Mouse (Mus musculus): ENCODE results near the gene Gmfg. TPM values are rescaled to one million over a fixed set of nuclear protein-coding genes. Genes with fewer than 3 reads are reported as not detected.
A peak's percentile ranks its signal among the peaks of the same experiment; 100 is the strongest.

The Gmfg gene
- total and polyA plus RNA-seq, 2 experiments from 2014 or later, result 4.0 to 4.3 TPM

GRCm38 (mm10) chr7:28398000-28398399 lies 39.2 kb upstream of the Gmfg start:
- Histone ChIP-seq H3K27me3 (ENCODE audit: insufficient read depth, low read length) (no peaks in the 10 kb centered on the region), H3K9me3 (ENCODE audit: low read length) (no peaks in the 10 kb centered on the region), H3K4me2 (ENCODE audit: low read depth, low read length, poor library complexity, severe bottlenecking) (no peak overlapping the region), H3K9ac (replicated peaks; ENCODE audit: low read length, poor library complexity, severe bottlenecking) (no peak overlapping the region), H3K36me3 (ENCODE audit: insufficient read depth, low read length) (peaks cover 64% of the 10 kb centered on the region), H3K4me1 (ENCODE audit: insufficient read depth, low read length) (no peaks in the 10 kb centered on the region), H3K4me3 (ENCODE audit: low read depth, low read length) (no peak overlapping the region), H3K27ac (ENCODE audit: low read depth, low read length) (no peak overlapping the region)
- peak; percentile 63 for TF ChIP-seq CTCF (IDR thresholded peaks at IDR 0.05)
- DNase-seq (ENCODE audit: low spot score) (peak; percentile 69), ATAC-seq (ENCODE audit: low FRiP score) (no peak)
- WGBS, result 57% methylated on average over 3 of the region's 3 CpGs

- peaks cover 73% of the 10 kb centered on the region for H3K36me3 ChIP-seq (ENCODE audit: insufficient read depth, low read length)
Measured at GRCm38 (mm10) chr7:28398696-28399340, 38.4 kb upstream of the Gmfg start.

GRCm38 (mm10) chr7:28401030-28401429 lies 36.2 kb upstream of the Gmfg start:
- no peak overlapping the region for H3K27ac ChIP-seq (ENCODE audit: low read depth, low read length)
- 96% methylated on average over 1 of the region's 1 CpGs for whole genome bisulfite sequencing
- no peak for TF ChIP-seq CTCF (IDR thresholded peaks at IDR 0.05)

More at GRCm38 (mm10) chr7:28398696-28399340, 38.4 kb upstream of the Gmfg start:
- DNase-seq (ENCODE audit: low spot score) (no peak), ATAC-seq (ENCODE audit: low FRiP score) (no peak)
- Histone ChIP-seq H3K4me1 (ENCODE audit: insufficient read depth, low read length) (no peaks in the 10 kb centered on the region), H3K4me3 (ENCODE audit: low read depth, low read length) (no peak overlapping the region), H3K27me3 (ENCODE audit: insufficient read depth, low read length) (no peaks in the 10 kb centered on the region), H3K9ac (replicated peaks; ENCODE audit: low read length, poor library complexity, severe bottlenecking) (no peak overlapping the region), H3K9me3 (ENCODE audit: low read length) (no peaks in the 10 kb centered on the region), H3K27ac (ENCODE audit: low read depth, low read length) (no peak overlapping the region), H3K4me2 (ENCODE audit: low read depth, low read length, poor library complexity, severe bottlenecking) (no peak overlapping the region)
- 91% methylated on average over 10 of the region's 10 CpGs for WGBS
- no peak for TF ChIP-seq CTCF (IDR thresholded peaks at IDR 0.05)

GRCm38 (mm10) chr7:28401942-28402341 lies 35.3 kb upstream of the Gmfg start:
- H3K4me1 ChIP-seq (ENCODE audit: insufficient read depth, low read length), result no peaks in the 10 kb centered on the region
- peaks cover 82% of the 10 kb centered on the region for H3K36me3 ChIP-seq (ENCODE audit: insufficient read depth, low read length)
- H3K27ac ChIP-seq (ENCODE audit: low read depth, low read length), result no peak overlapping the region
- H3K9me3 ChIP-seq (ENCODE audit: low read length), result no peaks in the 10 kb centered on the region
- H3K9ac ChIP-seq (replicated peaks; ENCODE audit: low read length, poor library complexity, severe bottlenecking), result no peak overlapping the region
- 86% methylated on average over 3 of the region's 3 CpGs for WGBS
- no peak overlapping the region for H3K4me2 ChIP-seq (ENCODE audit: low read depth, low read length, poor library complexity, severe bottlenecking)
- TF ChIP-seq CTCF (IDR thresholded peaks at IDR 0.05), result no peak
- H3K27me3 ChIP-seq (ENCODE audit: insufficient read depth, low read length), result no peaks in the 10 kb centered on the region
- no peak overlapping the region for H3K4me3 ChIP-seq (ENCODE audit: low read depth, low read length)
- no peak for ATAC-seq (ENCODE audit: low FRiP score)
- no peak for DNase-seq (ENCODE audit: low spot score)

More at GRCm38 (mm10) chr7:28401030-28401429, 36.2 kb upstream of the Gmfg start:
- no peaks in the 10 kb centered on the region for H3K4me1 ChIP-seq (ENCODE audit: insufficient read depth, low read length)
- H3K9me3 ChIP-seq (ENCODE audit: low read length), result no peaks in the 10 kb centered on the region
- DNase-seq (ENCODE audit: low spot score) (no peak), ATAC-seq (ENCODE audit: low FRiP score) (no peak)
- H3K9ac ChIP-seq (replicated peaks; ENCODE audit: low read length, poor library complexity, severe bottlenecking), result no peak overlapping the region
- H3K4me3 ChIP-seq (ENCODE audit: low read depth, low read length), result no peak overlapping the region
- no peaks in the 10 kb centered on the region for H3K27me3 ChIP-seq (ENCODE audit: insufficient read depth, low read length)
- peaks cover 82% of the 10 kb centered on the region for H3K36me3 ChIP-seq (ENCODE audit: insufficient read depth, low read length)
- H3K4me2 ChIP-seq (ENCODE audit: low read depth, low read length, poor library complexity, severe bottlenecking), result no peak overlapping the region

GRCm38 (mm10) chr7:28410841-28411475 lies 26.3 kb upstream of the Gmfg start:
- H3K27me3 ChIP-seq (ENCODE audit: insufficient read depth, low read length), result no peaks in the 10 kb centered on the region
- 93% methylated on average over 3 of the region's 3 CpGs for WGBS
- H3K4me3 ChIP-seq (ENCODE audit: low read depth, low read length), result no peak overlapping the region
- no peak overlapping the region for H3K27ac ChIP-seq (ENCODE audit: low read depth, low read length)
- no peak for TF ChIP-seq CTCF (IDR thresholded peaks at IDR 0.05)
- no peak for ATAC-seq (ENCODE audit: low FRiP score)
- H3K4me1 ChIP-seq (ENCODE audit: insufficient read depth, low read length), result no peaks in the 10 kb centered on the region
- no peaks in the 10 kb centered on the region for H3K9me3 ChIP-seq (ENCODE audit: low read length)
- no peak for DNase-seq (ENCODE audit: low spot score)
- peaks cover 64% of the 10 kb centered on the region for H3K36me3 ChIP-seq (ENCODE audit: insufficient read depth, low read length)
- no peak overlapping the region for H3K9ac ChIP-seq (replicated peaks; ENCODE audit: low read length, poor library complexity, severe bottlenecking)
- no peak overlapping the region for H3K4me2 ChIP-seq (ENCODE audit: low read depth, low read length, poor library complexity, severe bottlenecking)

- Histone ChIP-seq H3K27me3 (ENCODE audit: insufficient read depth, low read length) (no peaks in the 10 kb centered on the region), H3K4me1 (ENCODE audit: insufficient read depth, low read length) (no peaks in the 10 kb centered on the region), H3K9ac (replicated peaks; ENCODE audit: low read length, poor library complexity, severe bottlenecking) (no peak overlapping the region), H3K4me3 (ENCODE audit: low read depth, low read length) (no peak overlapping the region), H3K27ac (ENCODE audit: low read depth, low read length) (no peak overlapping the region), H3K36me3 (ENCODE audit: insufficient read depth, low read length) (peaks cover 48% of the 10 kb centered on the region), H3K4me2 (ENCODE audit: low read depth, low read length, poor library complexity, severe bottlenecking) (no peak overlapping the region), H3K9me3 (ENCODE audit: low read length) (no peaks in the 10 kb centered on the region)
- DNase-seq (ENCODE audit: low spot score), result no peak
- WGBS, result 88% methylated on average over 4 of the region's 4 CpGs
- peak; percentile 22; the same call in 1 of the 2 replicates for TF ChIP-seq CTCF (IDR thresholded peaks at IDR 0.05)
- no peak for ATAC-seq (ENCODE audit: low FRiP score)
Measured at GRCm38 (mm10) chr7:28412826-28413225, 24.4 kb upstream of the Gmfg start.

All from midbrain, postnatal 0 days (tissue).